Mouse (Mus musculus) adrenal gland, postnatal 25 days (tissue): ENCODE data around the gene Trub1. TPM values are rescaled to one million over a fixed set of nuclear protein-coding genes. Genes with fewer than 3 reads are reported as not detected.

Source experiments
- DNase-seq: peaks from one replicate; pipeline ENCODE4 v3.0.0; 2021; ENCODE audit warnings: mixed read lengths
- total RNA-seq: library from RNA; stranded (reverse); gene quantifications from 2 replicates; pipeline ENCODE4 v1.2.3, GENCODE M21; 2021

The Trub1 gene
- total RNA-seq, 1 experiment from 2014 or later: 16.5 TPM

DNA sequence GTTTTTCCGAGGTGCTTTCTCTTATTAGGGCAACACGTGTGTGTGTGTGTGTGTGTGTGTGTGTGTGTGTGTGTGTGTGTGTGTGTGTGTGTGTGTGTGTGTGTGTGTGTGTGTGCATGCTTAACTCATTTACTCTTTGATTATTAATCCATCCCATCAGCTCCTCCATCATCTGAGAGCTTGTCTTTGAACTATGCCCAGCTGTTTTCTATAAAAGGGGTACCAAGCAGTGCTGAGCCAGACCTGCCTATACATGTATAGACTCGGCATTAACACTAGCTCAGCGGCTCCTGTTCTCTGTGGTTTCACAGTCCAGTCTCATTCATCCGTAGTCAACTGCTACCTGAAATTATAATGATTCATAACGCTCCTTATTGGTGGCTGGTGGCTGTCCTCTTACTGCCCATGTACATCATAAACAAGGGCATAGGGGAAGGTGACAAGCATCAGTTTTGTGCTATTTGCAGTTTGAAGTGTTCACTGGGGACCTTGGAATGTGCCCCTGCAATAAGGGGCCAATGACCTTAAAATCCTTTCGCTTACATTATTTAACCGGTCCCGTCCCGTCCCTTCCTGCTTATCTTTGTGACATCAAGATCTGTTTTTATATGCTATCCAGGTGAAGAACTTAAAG is 45.5 kb downstream of the Trub1 start:
- DNase-seq: no peak

DNA sequence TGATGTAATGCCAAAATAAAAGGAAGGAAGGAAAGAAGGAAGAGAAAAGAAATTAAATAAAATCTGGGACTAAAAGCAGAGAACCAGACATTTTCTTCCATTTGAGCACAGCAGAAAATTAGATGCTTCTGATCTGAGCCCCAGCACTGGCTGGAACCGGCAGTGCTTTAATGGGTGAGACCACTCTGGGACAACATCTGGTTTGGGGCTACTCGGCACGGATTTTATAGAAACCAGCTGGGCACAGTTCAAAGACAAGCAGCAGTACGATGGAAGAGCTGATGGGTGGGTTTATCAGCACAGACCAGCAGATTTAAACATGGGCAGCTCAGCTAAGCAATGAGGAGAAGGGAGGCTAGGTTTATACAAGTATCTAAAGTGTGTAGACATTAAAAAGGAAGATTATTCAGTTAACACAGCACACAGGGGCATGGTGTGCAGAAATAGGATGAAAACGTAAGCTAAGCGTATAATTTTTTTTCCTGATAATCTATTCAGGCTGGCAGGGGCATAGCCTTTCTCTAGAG is 46.2 kb downstream of the Trub1 start:
- DNase-seq: no peak

DNA sequence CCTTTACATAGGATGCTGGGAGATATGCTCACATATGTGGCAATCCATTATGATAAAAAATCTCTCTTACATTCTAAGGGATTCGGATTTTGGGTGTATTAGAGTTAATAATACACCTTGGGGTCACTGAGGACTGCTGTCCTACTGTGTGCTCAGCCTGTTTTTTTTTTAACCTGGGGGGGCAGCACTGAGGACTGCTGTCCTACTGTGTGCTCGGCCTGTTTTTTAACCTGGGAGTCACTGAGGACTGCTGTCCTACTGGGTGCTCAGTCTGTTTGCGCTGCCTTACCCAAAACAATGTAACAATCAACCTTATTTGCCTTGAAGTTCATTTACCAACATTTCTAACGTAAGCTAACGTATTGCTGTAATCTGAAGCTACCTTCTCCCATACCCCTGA is 47.5 kb downstream of the Trub1 start:
- no peak for DNase-seq

DNA sequence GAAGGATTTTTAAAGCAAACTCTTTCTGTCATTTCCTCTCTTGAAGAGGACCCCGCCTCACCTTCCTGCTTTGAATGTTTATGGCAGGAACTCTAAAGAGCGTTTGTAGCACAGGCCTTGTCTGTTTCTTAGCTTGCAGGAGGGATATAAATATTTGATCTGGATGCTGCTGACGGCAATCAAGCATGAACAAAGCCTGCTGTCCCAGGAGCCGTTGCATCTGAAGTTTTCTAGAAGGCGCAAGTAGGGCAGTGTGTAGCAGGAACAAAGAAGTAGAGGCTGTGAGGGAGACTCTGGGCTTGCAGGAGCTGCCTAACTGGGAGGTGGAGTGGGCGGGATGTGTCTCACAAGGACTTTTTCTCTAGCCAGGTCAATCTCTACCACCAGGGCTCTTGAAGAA is 50.4 kb downstream of the Trub1 start:
- no peak for DNase-seq

DNA sequence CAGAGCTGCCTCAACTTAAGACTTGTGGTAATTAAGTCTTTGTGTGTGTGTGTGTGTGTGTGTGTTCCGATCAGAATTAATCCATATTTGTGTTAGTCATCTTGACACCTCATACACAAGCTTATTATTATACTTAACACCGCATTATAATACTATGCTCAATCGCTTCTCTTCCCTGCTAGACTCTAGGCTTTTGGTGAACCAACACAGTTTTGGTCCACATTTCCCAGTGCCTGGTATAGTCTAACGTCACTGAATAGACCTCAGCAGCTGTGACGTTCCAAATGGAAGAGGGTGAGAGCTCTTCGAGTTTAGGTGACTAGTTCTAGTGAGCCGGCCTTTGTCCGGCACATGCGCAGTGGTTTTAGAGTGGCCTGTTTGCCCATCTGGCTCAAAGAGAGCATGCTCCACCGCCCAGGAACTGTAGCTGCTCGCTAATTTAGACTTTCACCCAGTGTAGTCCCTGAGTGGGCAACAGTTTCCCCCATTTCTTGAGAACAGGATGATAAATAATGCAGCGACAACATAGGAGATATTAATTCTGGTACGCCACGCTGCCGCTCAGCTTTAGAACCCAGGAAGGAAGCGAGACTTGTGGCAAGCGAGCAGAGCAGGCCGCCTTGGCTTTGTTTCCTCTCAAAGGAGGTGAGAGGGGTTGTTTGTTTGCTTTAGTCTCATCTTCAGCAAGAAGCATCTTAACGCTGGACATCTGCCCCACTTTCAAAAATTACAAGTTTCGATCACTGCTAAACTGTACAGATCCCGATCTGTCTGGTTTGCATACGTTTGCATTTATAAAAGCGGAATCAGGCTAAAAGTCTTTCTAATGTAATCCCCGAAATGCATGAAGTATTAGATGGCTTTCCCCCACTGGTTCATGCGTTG is 52.6 kb downstream of the Trub1 start:
- no peak for DNase-seq

DNA sequence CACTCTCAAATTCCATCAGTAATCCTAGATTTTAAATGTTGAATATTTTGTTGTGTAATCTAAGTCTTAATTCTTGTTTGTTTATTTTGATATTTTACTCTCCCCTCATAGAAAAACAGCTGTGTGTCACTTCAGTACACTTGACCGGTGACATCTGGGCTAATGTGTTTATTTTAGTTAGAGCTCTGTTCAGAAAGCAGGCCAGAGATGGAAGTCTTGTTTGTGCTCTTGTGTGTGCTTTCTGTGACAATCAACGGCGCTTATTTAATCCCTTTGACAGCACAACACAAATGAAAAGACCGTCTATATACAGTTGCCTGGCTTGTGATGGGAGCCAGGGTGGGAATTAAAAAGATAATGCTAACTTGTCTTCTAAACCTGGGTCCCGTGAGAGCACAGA is 53.9 kb downstream of the Trub1 start:
- no peak for DNase-seq

DNA sequence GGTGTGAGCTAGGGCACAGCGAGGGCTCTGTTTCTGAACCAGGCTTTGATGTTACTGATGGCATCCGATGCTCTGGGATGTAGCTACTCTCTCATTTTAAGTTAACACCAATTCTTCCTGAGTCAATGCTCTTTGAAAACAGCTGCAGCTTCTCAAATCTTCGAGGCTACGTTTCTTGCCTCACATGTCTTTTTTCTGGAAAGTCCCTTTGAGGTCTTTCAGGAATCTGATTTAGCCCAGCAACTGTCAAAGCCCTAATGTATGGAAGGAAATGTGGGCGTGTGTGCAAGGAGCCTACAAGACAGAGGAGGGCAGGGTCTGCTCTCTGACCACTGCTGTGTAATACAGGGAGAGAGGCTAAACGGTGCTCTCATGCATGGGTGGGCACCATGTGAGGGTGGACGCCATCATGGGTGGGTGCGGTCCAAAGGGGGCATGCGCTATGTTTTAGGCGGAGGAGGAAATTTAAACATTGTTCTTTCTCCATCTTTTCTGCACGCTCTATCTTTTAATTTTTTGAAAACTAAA is 55.6 kb downstream of the Trub1 start:
- DNase-seq: no peak

DNA sequence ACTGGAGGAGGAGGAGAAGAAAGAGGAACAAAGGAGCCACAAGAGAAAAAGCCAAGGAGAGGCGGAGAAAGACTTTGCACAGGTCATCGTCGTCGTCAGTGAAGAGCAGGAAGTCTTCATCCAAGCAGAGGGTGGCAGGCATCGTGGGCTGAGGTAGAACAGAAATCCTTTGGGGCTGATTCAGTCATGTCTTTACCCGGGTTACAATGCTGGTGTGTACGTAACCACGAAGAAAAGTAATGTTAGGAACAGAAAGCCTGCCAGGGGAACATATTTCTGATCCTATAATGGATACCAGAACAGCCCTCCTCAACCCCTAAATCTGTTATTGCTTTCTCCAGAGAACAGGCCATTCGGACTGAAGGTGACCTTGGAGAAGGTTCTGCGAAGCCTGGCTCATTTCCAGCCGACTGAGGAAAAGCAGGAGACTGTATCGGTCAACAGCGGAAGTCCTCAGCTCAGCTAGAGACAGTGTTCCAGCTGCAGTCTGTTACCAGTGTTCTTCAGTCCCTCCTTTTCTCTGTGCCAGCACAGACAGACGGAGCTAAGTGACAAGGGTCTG is 57.1 kb downstream of the Trub1 start:
- DNase-seq: peak; percentile 43

DNA sequence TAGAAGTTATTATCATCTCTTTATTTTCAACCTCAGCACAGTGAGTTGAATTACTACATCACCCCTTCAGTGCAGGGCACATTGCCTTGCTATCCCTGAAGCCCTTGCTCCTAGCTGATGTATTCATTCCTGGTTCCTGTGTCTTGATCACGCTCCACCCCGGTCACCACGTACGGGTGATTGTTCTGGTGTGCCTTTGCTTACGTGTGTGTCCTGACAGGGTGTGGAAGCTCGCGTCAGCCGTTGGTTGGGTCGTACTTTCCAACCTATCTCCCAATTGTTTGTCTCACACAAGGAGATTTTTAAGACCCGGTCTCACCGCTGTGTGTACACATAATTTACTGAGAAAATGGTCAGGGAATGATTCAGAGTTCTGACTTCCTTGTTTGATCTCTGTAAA is 58.1 kb downstream of the Trub1 start:
- no peak for DNase-seq

DNA sequence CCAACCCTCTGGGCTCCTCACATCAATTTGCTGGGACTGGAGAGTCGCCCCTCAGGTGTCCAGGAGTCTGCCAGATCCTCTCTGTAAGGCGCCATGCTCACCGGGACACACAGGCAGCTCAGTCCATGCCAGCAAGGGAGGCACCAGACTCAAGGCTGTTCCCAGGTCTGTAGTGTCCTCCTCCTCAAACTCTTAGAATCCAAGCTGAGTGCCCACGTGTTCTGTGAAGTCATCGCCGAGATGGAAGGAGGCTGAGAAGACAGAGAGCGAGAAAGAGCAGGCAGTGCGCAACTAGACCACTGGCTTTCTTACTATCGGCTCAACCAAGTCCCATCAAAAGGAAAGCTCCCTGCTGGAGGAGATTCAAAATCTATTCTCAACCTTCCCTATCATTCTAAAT is 60.4 kb downstream of the Trub1 start:
- no peak for DNase-seq

DNA sequence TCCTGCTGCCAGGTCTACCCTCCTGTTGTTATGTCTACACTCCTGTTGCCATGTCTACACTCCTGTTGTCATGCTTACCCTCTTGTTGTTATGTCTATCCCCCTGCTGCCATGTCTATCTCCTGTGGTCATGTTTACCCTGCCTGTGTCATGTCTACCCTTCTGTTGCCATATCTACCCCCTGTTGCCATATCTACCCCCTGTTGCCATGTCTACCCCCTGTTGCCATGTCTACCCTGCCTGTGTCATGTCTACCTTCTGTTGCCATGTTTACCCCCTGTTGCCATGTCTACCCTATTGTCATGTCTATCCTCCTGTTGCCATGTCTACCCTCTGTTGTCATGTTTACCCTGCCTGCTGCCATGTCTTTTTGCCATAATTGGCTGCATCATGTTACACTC is 69.0 kb downstream of the Trub1 start:
- DNase-seq: no peak

DNA sequence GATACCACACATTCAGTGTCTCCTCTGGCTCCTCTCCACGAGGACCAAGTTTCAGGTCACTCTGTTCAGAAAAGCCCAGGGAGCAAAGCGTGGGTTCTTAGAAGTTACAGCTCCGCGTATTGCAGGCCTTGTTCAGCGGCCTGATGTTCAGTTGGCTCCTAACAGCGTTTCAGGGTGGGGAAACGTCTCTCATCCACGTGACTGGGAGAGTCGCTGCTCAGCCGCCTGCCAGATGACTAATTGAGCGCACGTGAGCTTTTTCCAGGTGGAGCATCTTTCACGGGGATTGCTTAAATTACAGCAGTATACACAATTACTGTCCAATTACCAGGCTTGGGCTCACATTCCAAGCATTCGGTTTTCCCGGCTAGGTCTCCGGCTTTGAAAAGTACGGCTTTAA is 70.7 kb downstream of the Trub1 start:
- no peak for DNase-seq

DNA sequence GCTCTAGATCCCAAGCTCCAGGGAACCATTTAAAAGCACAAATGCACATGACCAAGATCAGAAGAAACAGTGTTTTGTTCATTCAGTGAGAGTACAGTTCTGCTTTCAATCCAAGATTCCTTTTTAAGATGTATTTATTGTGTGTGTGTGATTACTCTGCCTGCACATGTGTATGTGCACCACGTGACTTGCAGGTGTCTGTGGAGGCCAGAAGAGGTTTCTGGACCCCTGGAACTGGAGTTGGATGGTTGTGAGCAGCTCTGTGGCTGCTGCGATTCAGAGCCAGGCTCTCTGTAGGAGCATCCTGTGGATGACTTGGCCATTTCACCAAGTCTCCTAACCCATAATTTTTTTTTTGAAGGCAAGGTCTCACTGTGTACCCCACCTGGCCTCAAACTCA is 73.0 kb downstream of the Trub1 start:
- no peak for DNase-seq

DNA sequence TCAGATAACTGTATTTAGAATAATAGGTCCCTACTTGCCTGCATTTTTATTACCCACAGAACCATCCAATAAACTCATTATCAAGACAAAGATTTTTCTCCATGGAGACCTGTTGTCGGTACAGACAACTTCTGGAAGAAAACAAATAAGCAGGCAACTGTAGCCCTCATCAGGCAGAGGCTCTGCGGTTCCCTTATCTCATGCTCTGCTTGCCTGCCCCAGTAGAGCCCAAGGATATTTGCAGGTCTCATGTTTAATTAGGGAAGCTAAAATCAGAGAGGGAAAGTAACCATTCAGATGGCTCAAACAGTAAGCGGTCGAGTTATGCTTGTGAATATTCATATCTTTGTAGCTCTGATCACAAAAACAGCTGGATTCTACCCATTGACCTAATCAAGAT is 77.5 kb downstream of the Trub1 start:
- DNase-seq: no peak

DNA sequence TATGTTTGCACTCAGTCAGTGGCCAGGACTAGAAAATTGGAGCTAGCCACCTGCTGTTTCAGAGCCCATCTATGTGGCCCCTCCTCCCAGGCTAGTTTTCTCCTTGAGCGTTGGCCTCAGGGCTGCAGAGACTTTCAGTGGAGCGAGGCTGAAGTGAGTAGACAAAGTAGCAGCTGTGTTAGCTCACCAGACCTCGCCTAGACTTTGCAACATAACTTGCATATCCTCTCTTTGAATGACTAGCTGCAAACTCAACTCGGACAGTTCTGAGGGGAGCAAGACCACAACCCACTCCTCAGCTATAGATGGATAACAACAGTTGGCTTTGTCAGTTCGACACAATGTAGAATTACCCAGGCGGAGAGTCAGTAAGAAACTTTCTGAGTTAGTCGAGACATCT is 81.5 kb downstream of the Trub1 start:
- no peak for DNase-seq

DNA sequence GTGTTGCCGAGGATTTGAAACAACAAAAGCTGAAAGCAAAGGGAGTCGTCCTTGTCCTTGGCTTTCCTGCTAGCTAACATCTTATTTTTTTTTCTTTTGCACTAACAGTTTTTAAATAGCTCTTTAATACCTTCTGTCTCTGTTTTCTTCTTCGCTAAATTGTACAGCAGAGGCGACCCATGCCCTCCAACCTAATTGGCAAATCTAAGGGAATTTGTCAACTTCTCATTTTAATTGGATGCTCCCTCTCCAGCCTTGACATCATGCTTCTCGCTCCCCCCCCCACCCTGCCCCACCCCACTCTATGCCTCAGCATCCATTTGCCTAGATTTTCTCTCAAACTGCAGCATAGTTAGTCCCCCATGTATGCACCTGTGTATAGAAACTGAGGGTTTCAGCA is 83.8 kb downstream of the Trub1 start:
- no peak for DNase-seq

DNA sequence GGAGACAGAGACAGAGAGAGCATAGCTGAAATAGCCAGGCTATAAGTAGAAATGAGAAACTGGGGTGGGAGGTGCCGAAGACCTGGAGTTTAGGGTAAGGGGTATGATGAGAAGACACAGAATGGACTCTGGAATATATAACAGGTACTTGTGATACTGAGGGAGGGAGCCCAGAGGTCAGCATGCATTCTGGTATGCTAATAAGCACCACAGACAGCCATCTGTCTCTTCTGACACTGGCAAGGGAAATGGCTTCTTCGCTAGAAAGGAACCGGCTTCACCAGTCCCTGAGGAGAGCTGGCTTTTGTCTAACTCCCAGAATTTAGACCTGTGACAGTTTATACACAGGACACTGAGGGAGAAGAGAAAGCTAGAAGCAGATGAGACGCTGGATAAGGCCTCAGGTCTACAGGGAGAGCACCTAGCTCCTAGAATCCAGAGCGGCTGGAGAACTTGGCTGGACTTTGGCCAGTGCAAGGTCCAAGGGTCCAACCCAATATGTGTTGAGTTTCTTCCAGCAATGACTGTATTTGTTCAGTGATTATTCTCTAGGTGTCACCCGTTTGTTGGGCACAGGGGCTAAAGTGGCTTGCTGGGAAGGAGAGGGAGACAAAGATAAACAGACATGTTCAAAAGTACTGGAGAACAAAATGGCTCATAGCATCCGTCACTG is 84.9 kb downstream of the Trub1 start:
- no peak for DNase-seq

DNA sequence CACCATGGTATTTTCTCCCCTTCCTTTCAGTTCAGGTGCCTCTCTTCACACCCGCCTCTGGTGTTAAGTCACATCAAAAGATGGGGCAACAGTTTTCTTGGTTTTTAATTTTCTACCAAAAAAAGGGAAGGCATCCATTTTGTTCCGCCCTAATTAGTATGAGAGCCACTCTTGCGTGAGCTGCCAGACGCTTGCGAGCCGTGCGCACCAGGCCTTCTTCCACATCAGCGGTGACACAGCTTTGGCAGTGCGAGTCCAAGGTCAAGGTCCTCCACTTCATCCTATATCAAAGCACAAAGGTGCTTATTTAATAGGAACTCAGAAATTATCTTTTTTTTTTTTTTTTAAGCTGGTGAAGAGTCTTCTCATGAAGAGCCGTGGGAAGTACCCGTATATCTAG is 87.4 kb downstream of the Trub1 start:
- DNase-seq: no peak
